Mouse (Mus musculus): ENCODE results near the gene Dip2b.

DNA sequence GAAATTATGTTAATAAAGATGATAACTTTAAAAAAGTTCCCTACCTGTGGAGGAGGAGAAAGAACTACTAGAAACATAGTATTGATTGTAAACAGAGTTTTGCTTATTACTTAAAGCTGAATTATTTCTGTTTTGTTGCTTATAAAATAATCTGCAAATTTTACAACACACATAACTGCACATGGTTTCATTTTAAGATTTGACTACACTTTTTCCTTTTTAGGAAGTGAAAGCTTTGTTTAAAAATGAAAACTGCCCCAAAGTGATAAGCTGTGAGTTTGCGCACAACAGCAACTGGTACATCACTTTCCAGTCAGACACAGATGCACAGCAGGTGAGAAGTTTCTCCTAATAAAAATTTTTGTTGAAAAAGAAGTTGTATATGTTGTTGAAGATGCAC is 45.4 kb upstream of the Dip2b start:
- TF ChIP-seq CTCF (IDR thresholded peaks at IDR 0.05; ENCODE audit: control insufficient read depth, insufficient read depth, insufficient read length) (no peak), MAX (IDR thresholded peaks at IDR 0.05) (no peak)
